Mouse (Mus musculus): ENCODE measurements at regions not wholly inside any gene's neighbourhood (a gene's known extent, or its start where the extent isn't known, plus 50 kb on each side); places are given as distances from the start of the nearest gene placed in this dataset.

DNA sequence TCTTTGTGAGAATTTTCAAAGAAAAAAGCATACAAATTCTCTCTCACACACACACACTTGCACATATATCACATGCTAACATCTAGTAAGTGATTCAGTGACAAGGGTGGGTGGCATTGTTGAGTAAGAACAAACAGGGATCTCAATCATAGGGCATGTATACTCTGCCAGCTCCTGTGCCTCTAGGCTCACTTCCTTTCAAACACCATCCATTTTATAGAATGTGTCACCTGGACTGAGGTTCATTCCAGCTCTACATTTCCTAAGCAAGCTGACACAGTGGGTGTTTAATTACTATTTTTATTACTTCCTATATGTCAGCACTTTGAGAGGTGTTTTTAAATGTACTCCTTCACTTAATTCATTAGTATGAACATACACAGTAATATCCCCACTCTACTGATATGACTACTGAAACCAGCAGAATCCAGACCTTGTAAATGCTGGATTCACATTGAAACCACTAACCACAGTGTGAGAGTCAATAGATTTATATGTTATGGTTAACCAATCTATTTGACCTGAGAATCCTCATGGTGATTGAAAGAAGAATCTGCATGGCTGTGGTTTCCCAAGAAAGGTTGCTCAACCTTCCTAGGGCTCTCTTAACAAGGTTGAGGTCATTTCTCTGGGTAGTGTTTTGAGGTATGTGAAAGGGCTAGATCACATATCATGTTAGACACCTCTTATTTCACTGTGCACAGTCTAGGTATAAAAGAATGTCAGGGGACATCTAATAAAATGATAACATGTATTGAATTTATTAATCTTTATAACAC, 480.5 kb upstream of the Tnp1 start:
- DNase-seq (ENCODE audit: low spot score): no peak
- no peaks in the 10 kb centered on the region for H3K9me3 ChIP-seq (replicated peaks; ENCODE audit: low read length)
- H3K27me3 ChIP-seq (ENCODE audit: insufficient read depth, low read length): no peaks in the 10 kb centered on the region
- no peaks in the 10 kb centered on the region for H3K36me3 ChIP-seq (ENCODE audit: insufficient read depth, low read length)
- no peaks in the 10 kb centered on the region for H3K4me1 ChIP-seq (replicated peaks; ENCODE audit: insufficient read depth, low read length)
- H3K4me3 ChIP-seq (replicated peaks; ENCODE audit: low read depth, low read length): no peak overlapping the region
- ATAC-seq (replicated peaks; ENCODE audit: low FRiP score, low read depth): no peak
- H3K9ac ChIP-seq (ENCODE audit: low read depth, low read length): no peak overlapping the region
- no peak for TF ChIP-seq CTCF (IDR thresholded peaks at IDR 0.05; ENCODE audit: low read depth)
- no peak overlapping the region for H3K27ac ChIP-seq
- H3K4me2 ChIP-seq (ENCODE audit: low read length): no peak overlapping the region

DNA sequence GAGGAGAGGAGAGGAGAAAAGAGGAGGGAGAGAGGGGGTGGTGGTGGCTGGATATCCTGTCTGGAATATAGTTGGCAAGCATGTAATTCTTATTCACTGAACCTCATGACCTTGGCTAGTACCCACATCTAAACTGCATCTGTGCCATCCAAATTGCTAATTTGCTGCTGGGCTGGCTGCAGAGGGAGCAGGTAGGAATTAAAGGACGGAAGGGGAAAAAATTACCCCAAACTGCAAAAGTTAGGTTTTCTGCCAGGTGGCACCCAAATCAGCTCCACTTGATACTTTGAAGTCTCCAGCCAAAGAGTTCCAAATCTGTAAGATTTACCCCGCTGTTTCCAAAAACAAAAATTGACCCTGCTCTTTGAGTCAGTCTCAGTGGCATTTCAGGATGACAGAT, 466.2 kb upstream of the Tnp1 start:
- no peak overlapping the region for H3K4me3 ChIP-seq (replicated peaks; ENCODE audit: low read depth, low read length)
- H3K27ac ChIP-seq: no peak overlapping the region
- no peaks in the 10 kb centered on the region for H3K9me3 ChIP-seq (replicated peaks; ENCODE audit: low read length)
- no peak for TF ChIP-seq CTCF (IDR thresholded peaks at IDR 0.05; ENCODE audit: low read depth)
- no peak overlapping the region for H3K4me2 ChIP-seq (ENCODE audit: low read length)
- DNase-seq (ENCODE audit: low spot score) (peak; percentile 51), ATAC-seq (replicated peaks; ENCODE audit: low FRiP score, low read depth) (no peak)
- 49% methylated on average over 2 of the region's 2 CpGs for WGBS
- H3K27me3 ChIP-seq (ENCODE audit: insufficient read depth, low read length): no peaks in the 10 kb centered on the region
- H3K4me1 ChIP-seq (replicated peaks; ENCODE audit: insufficient read depth, low read length): no peaks in the 10 kb centered on the region
- no peak overlapping the region for H3K9ac ChIP-seq (ENCODE audit: low read depth, low read length)
- no peaks in the 10 kb centered on the region for H3K36me3 ChIP-seq (ENCODE audit: insufficient read depth, low read length)

DNA sequence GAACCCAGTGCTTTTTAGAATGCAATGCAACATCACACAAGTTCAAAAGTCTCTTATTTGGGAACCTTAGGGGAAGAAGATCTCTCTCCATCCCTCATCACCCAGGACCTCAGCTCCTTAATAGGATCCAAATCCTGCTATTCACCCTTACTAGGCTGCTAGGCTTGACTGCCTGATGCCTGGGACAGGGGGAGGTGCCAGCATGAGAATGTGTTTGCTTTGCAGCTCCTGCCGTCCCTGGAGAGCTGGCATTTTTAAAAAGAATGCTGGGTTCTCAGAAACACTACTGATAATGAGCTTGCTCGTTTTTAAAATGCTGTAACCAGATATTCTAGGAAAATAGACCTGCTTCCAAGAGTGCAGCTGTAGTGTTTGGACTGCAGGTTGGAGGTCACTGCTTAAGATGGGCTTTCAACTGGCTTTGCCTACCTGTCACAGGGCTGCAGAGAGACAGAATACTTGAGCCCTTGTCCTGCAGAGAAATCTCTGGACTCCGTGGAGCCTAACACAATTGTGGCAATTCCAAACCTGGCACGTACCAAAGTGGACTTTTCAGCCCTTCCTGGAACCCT, 463.7 kb upstream of the Tnp1 start:
- no peaks in the 10 kb centered on the region for H3K4me1 ChIP-seq (replicated peaks; ENCODE audit: insufficient read depth, low read length)
- H3K9ac ChIP-seq (ENCODE audit: low read depth, low read length): peak overlapping the region; percentile 31; the same call in 1 of the 2 replicates
- DNase-seq (ENCODE audit: low spot score): peak; percentile 25
- H3K27me3 ChIP-seq (ENCODE audit: insufficient read depth, low read length): no peaks in the 10 kb centered on the region
- H3K27ac ChIP-seq: no peak overlapping the region
- no peak for TF ChIP-seq CTCF (IDR thresholded peaks at IDR 0.05; ENCODE audit: low read depth)
- ATAC-seq (replicated peaks; ENCODE audit: low FRiP score, low read depth): no peak
- no peaks in the 10 kb centered on the region for H3K36me3 ChIP-seq (ENCODE audit: insufficient read depth, low read length)
- H3K4me2 ChIP-seq (ENCODE audit: low read length): no peak overlapping the region
- 29% methylated on average over 4 of the region's 4 CpGs for WGBS
- H3K9me3 ChIP-seq (replicated peaks; ENCODE audit: low read length): no peaks in the 10 kb centered on the region
- H3K4me3 ChIP-seq (replicated peaks; ENCODE audit: low read depth, low read length): no peak overlapping the region

DNA sequence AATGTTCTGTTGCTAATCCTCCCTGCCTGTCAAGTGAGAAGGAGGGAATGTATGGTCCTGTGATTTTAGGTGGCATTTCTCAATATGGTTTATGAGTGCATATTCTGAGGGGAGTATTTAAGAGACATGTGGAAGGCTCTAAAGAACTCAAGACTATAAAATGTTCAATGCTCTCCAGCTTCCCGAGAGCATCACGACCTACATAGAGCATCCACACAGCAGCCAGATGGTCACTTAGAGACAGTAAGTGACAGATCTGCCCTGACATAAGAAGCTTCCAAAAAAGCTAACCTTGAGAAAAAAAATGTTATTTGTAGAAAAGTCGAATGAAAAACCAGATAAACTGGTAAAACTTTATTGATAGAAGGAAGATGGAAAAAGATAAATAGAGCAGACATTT, 444.9 kb upstream of the Tnp1 start:
- no peak for TF ChIP-seq CTCF (IDR thresholded peaks at IDR 0.05; ENCODE audit: low read depth)
- WGBS: 54% methylated on average over 3 of the region's 3 CpGs
- no peak overlapping the region for H3K9ac ChIP-seq (ENCODE audit: low read depth, low read length)
- H3K9me3 ChIP-seq (replicated peaks; ENCODE audit: low read length): no peaks in the 10 kb centered on the region
- H3K27me3 ChIP-seq (ENCODE audit: insufficient read depth, low read length): no peaks in the 10 kb centered on the region
- H3K36me3 ChIP-seq (ENCODE audit: insufficient read depth, low read length): no peaks in the 10 kb centered on the region
- DNase-seq (ENCODE audit: low spot score) (no peak), ATAC-seq (replicated peaks; ENCODE audit: low FRiP score, low read depth) (no peak)
- H3K27ac ChIP-seq: no peak overlapping the region
- H3K4me1 ChIP-seq (replicated peaks; ENCODE audit: insufficient read depth, low read length): 0 out of 2 replicates have a peak, but pooled peaks cover 2% of the 10 kb centered on the region
- H3K4me3 ChIP-seq (replicated peaks; ENCODE audit: low read depth, low read length): no peak overlapping the region
- no peak overlapping the region for H3K4me2 ChIP-seq (ENCODE audit: low read length)

DNA sequence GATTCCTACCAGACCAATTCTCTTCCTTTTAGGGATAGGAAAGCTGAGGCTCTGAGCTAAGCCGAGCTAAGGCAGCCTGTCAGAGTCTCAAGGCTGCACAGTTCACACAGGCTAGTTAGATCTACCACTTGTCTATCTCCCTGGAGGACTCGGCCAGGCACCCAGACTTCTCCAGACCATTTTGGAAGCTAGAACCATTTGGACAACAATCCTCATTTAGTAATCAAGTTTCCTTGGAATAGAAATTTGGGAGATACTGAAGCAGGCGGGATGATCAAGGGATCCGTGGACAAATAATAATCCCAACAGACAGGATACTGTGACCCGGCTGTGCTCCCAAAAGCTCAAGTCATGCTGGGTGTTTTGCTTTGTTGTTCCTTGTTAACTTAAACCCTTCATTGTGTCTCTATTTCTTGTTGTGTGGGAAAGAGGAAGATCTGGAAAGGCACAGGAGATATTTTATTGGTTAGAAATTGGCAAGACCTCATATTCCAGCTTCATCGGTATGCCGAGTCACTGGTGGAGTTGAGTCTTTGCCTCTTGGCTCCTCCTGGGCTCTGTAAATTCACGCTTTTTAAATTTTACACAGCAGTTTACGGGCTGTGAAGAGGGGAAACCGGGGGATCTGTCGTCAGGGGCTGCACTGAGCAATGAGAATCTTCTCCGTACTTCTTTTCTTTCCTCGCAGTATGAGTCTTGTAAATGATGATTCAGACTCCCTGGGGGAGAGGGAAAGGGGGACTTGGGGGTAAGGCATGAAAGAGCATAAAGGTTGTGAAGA, 444.2 kb upstream of the Tnp1 start:
- ATAC-seq (replicated peaks; ENCODE audit: low FRiP score, low read depth) (no peak), DNase-seq (ENCODE audit: low spot score) (no peak)
- Histone ChIP-seq H3K4me2 (ENCODE audit: low read length) (no peak overlapping the region), H3K9me3 (replicated peaks; ENCODE audit: low read length) (no peaks in the 10 kb centered on the region), H3K9ac (ENCODE audit: low read depth, low read length) (no peak overlapping the region), H3K27me3 (ENCODE audit: insufficient read depth, low read length) (no peaks in the 10 kb centered on the region), H3K4me3 (replicated peaks; ENCODE audit: low read depth, low read length) (no peak overlapping the region), H3K27ac (no peak overlapping the region), H3K4me1 (replicated peaks; ENCODE audit: insufficient read depth, low read length) (0 out of 2 replicates have a peak, but pooled peaks cover 2% of the 10 kb centered on the region), H3K36me3 (ENCODE audit: insufficient read depth, low read length) (no peaks in the 10 kb centered on the region)
- TF ChIP-seq CTCF (IDR thresholded peaks at IDR 0.05; ENCODE audit: low read depth): no peak
- WGBS: 48% methylated on average over 13 of the region's 13 CpGs

DNA sequence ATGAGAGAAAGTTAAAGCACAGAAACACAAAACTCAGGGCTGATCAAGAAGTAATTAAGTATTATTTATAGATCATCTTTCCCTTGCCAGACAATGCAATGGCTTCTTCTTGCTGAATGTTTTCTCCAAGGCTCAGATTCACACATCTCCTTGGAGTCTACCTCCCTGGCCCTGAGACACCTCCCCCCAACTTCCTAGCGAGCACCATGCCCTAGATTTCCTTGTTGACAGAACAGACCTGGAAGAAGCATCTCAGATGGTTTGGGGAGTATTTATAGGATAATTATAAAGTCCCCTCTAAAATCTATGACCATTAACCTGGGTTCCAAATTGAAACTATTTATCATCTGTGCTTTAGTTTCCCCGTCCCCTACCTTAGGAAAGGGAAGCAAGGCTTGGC, 441.6 kb upstream of the Tnp1 start:
- no peaks in the 10 kb centered on the region for H3K9me3 ChIP-seq (replicated peaks; ENCODE audit: low read length)
- H3K27ac ChIP-seq: no peak overlapping the region
- TF ChIP-seq CTCF (IDR thresholded peaks at IDR 0.05; ENCODE audit: low read depth): no peak
- H3K4me1 ChIP-seq (replicated peaks; ENCODE audit: insufficient read depth, low read length): 0 out of 2 replicates have a peak, but pooled peaks cover 2% of the 10 kb centered on the region
- H3K4me3 ChIP-seq (replicated peaks; ENCODE audit: low read depth, low read length): no peak overlapping the region
- H3K27me3 ChIP-seq (ENCODE audit: insufficient read depth, low read length): no peaks in the 10 kb centered on the region
- no peaks in the 10 kb centered on the region for H3K36me3 ChIP-seq (ENCODE audit: insufficient read depth, low read length)
- H3K9ac ChIP-seq (ENCODE audit: low read depth, low read length): no peak overlapping the region
- H3K4me2 ChIP-seq (ENCODE audit: low read length): no peak overlapping the region
- DNase-seq (ENCODE audit: low spot score) (no peak), ATAC-seq (replicated peaks; ENCODE audit: low FRiP score, low read depth) (no peak)
- 69% methylated on average over 2 of the region's 2 CpGs for WGBS
